Mouse (Mus musculus): ENCODE data around the gene Spindoc. TPM values are rescaled to one million over a fixed set of nuclear protein-coding genes. Genes with fewer than 3 reads are reported as not detected.
"Not testable (repeated sequence)": the region's sequence is repeated elsewhere in the genome, so short reads cannot be mapped to it uniquely, and the experiment has no call there.

Spindoc gene
- polyA plus RNA-seq, 2 experiments: 21.9 to 37.6 TPM

DNA sequence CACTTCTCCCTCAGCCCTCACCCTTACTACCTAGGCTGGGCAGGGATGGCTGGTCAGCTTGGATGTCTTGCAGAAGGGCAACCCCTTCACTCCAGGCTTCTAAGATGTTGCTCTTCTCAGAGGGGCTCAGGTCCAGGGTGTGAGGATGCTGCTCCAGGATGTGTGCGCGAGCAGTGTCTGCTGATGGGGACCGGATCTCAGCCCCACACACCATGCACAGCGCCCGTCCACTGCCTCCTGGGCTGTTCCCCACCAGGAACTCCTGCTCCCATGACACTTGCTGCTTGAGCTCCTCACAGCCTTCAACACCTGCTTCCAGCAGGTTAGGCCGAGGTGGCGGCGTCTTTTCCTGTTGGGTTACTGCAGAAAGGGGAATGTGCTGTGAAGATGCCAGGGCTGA is 8.3 kb downstream of the Spindoc start:
- Histone ChIP-seq H3K27me3 (ENCODE audit: control insufficient read depth, insufficient read depth, low read length) (no peaks in the 10 kb centered on the region), H3K9ac (ENCODE audit: low read depth, low read length, severe bottlenecking) (no peak overlapping the region), H3K27ac (replicated peaks; ENCODE audit: low read depth, low read length) (no peak overlapping the region), H3K4me3 (replicated peaks; ENCODE audit: low read length) (no peak overlapping the region), H3K36me3 (ENCODE audit: control insufficient read depth, insufficient read depth, low read length) (peaks cover 72% of the 10 kb centered on the region), H3K4me2 (replicated peaks; ENCODE audit: low read depth, low read length, severe bottlenecking) (no peak overlapping the region), H3K4me1 (ENCODE audit: control insufficient read depth, insufficient read depth, low read length) (no peaks in the 10 kb centered on the region), H3K9me3 (ENCODE audit: control insufficient read depth, low read length) (no peaks in the 10 kb centered on the region)
- DNase-seq (ENCODE audit: low spot score) (no peak), ATAC-seq (ENCODE audit: low FRiP score, low read depth) (no peak)
- no peak for TF ChIP-seq POLR2A (IDR thresholded peaks at IDR 0.05; ENCODE audit: borderline replicate concordance, extremely low read depth, insufficient read depth, insufficient read length)
- 94% methylated on average over 8 of the region's 8 CpGs for WGBS

DNA sequence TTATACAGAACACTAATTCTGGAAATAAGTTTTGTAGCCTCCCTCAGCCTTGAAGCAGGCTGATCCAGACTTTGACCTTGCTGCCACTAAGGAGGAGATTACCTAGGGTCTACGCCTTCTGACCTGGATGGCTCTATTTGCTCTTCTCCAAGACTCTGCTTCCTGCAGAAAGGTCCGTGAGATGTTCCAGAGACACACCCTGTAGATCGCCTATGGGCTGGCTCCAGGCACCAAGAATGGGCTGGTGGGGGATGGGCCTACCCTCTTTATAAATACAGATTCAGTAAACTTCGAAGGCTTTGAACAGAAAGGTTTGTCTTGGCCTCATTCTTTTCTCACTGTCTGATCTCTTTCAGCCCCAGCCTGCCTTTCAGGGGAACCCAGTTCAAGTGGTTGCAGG is 13.3 kb downstream of the Spindoc start:
- not testable (repeated sequence) for H3K4me3 ChIP-seq (replicated peaks; ENCODE audit: low read length); DNase-seq (ENCODE audit: low spot score); H3K27me3 ChIP-seq (ENCODE audit: control insufficient read depth, insufficient read depth, low read length); H3K4me1 ChIP-seq (ENCODE audit: control insufficient read depth, insufficient read depth, low read length); H3K27ac ChIP-seq (replicated peaks; ENCODE audit: low read depth, low read length); H3K9me3 ChIP-seq (ENCODE audit: control insufficient read depth, low read length); ATAC-seq (ENCODE audit: low FRiP score, low read depth); H3K9ac ChIP-seq (ENCODE audit: low read depth, low read length, severe bottlenecking); H3K4me2 ChIP-seq (replicated peaks; ENCODE audit: low read depth, low read length, severe bottlenecking)
- WGBS: 88% methylated on average over 4 of the region's 4 CpGs
- H3K36me3 ChIP-seq (ENCODE audit: control insufficient read depth, insufficient read depth, low read length): peaks cover 62% of the 10 kb centered on the region

DNA sequence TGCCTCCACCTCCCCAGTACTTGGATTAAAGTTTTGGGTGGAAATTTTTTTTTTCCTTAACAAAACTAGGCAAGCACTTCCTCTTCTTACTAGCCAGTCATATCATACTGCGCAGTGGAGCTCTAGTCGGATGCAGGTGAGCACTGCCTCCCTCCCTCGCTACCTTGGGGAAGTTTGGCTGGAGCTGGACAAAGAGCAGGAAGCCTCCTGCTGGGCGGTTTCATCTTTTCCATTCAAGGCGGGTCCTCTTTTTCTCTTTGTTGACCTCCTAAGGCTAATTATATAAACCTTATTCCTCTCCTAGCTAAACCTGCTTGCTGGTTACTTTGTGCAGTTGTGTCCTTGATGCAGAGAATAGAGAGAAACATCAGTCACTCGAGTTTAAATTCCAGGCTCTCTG is 29.2 kb downstream of the Spindoc start:
- 59% methylated on average over 6 of the region's 6 CpGs for WGBS
- TF ChIP-seq POLR2A (IDR thresholded peaks at IDR 0.05; ENCODE audit: borderline replicate concordance, extremely low read depth, insufficient read depth, insufficient read length): no peak
- no peak overlapping the region for H3K4me3 ChIP-seq (replicated peaks; ENCODE audit: low read length)
- no peak overlapping the region for H3K4me2 ChIP-seq (replicated peaks; ENCODE audit: low read depth, low read length, severe bottlenecking)
- DNase-seq (ENCODE audit: low spot score) (no peak), ATAC-seq (ENCODE audit: low FRiP score, low read depth) (no peak)
- H3K4me1 ChIP-seq (ENCODE audit: control insufficient read depth, insufficient read depth, low read length): no peaks in the 10 kb centered on the region
- H3K9ac ChIP-seq (ENCODE audit: low read depth, low read length, severe bottlenecking): no peak overlapping the region
- H3K36me3 ChIP-seq (ENCODE audit: control insufficient read depth, insufficient read depth, low read length): peaks cover 20% of the 10 kb centered on the region
- no peak overlapping the region for H3K27ac ChIP-seq (replicated peaks; ENCODE audit: low read depth, low read length)
- no peaks in the 10 kb centered on the region for H3K9me3 ChIP-seq (ENCODE audit: control insufficient read depth, low read length)
- no peaks in the 10 kb centered on the region for H3K27me3 ChIP-seq (ENCODE audit: control insufficient read depth, insufficient read depth, low read length)

DNA sequence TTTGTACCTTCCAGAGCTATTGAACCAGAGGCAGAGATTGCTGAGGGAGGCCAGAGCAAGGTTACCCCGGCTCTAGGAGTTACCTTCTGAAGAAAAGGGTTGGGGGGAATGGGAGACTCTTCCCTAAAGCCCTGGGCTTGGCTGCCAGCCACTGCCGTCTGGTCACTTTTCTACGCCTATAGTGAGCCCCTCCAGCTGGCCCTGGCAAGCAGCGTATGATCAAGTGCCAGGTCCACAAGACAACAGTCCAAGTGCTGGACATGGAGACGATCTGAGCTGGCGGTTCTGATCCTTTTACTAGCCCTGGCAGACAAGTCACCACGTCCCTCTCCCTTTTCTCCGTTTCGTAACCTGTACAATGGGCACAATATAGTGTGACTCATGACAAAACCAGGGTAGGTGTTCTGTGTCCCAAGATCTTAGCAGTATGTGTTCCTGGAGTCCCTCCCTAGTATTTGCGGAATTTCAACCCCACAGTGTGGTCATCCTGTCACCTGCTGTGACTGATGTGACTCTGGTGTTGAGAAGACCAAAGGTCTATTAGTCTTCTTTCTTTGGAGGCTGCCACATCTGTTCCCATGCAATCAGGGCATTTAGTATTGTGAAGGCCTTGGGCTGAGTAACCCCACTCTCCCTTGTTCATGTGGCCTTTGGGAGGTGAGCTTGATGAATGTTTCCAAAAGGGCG is 29.8 kb downstream of the Spindoc start:
- WGBS: 82% methylated on average over 11 of the region's 11 CpGs
- no peak overlapping the region for H3K4me3 ChIP-seq (replicated peaks; ENCODE audit: low read length)
- no peak overlapping the region for H3K9ac ChIP-seq (ENCODE audit: low read depth, low read length, severe bottlenecking)
- H3K4me1 ChIP-seq (ENCODE audit: control insufficient read depth, insufficient read depth, low read length): no peaks in the 10 kb centered on the region
- DNase-seq (ENCODE audit: low spot score): no peak
- H3K27ac ChIP-seq (replicated peaks; ENCODE audit: low read depth, low read length): no peak overlapping the region
- H3K4me2 ChIP-seq (replicated peaks; ENCODE audit: low read depth, low read length, severe bottlenecking): no peak overlapping the region
- H3K9me3 ChIP-seq (ENCODE audit: control insufficient read depth, low read length): no peaks in the 10 kb centered on the region
- H3K36me3 ChIP-seq (ENCODE audit: control insufficient read depth, insufficient read depth, low read length): peaks cover 14% of the 10 kb centered on the region
- ATAC-seq (ENCODE audit: low FRiP score, low read depth): no peak
- TF ChIP-seq POLR2A (IDR thresholded peaks at IDR 0.05; ENCODE audit: borderline replicate concordance, extremely low read depth, insufficient read depth, insufficient read length): no peak
- no peaks in the 10 kb centered on the region for H3K27me3 ChIP-seq (ENCODE audit: control insufficient read depth, insufficient read depth, low read length)

DNA sequence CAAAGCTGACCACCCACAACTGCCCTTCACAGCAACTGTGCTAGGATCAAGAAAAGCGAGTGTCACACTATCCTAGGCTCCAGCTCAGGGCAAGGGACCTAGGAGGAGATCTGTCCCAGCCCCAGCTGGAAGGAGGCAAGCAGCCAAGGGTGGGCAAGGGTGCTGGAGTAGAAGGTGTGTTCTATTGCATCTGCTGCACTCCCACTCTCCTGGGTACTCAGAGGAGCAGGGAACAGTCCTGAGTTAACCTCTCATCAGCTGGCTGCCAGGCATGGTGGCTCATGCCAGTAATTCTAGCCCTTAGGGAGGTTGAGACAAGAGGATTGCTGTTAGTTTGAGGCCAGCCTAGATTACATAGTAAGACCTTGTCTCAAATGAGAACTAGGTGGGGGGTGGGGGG is 32.8 kb downstream of the Spindoc start:
- no peak for TF ChIP-seq POLR2A (IDR thresholded peaks at IDR 0.05; ENCODE audit: borderline replicate concordance, extremely low read depth, insufficient read depth, insufficient read length)
- Histone ChIP-seq H3K9ac (ENCODE audit: low read depth, low read length, severe bottlenecking) (no peak overlapping the region), H3K27me3 (ENCODE audit: control insufficient read depth, insufficient read depth, low read length) (no peaks in the 10 kb centered on the region), H3K9me3 (ENCODE audit: control insufficient read depth, low read length) (no peaks in the 10 kb centered on the region), H3K4me1 (ENCODE audit: control insufficient read depth, insufficient read depth, low read length) (no peaks in the 10 kb centered on the region), H3K27ac (replicated peaks; ENCODE audit: low read depth, low read length) (no peak overlapping the region), H3K4me2 (replicated peaks; ENCODE audit: low read depth, low read length, severe bottlenecking) (no peak overlapping the region), H3K36me3 (ENCODE audit: control insufficient read depth, insufficient read depth, low read length) (no peaks in the 10 kb centered on the region), H3K4me3 (replicated peaks; ENCODE audit: low read length) (no peak overlapping the region)
- DNase-seq (ENCODE audit: low spot score) (no peak), ATAC-seq (ENCODE audit: low FRiP score, low read depth) (no peak)
- 75% methylated on average over 1 of the region's 1 CpGs for WGBS
